Mouse (Mus musculus) left cerebral cortex, postnatal 4 days (tissue): ENCODE results near the gene Btbd35f17. TPM values are rescaled to one million over a fixed set of nuclear protein-coding genes. Genes with fewer than 3 reads are reported as not detected.
"Not testable (repeated sequence)": the region's sequence is repeated elsewhere in the genome, so short reads cannot be mapped to it uniquely, and the experiment has no call there.

Source experiments
- DNase-seq: peaks from one replicate; pipeline ENCODE4 v3.0.0-alpha.2; 2022
- intact Hi-C: fragments of 180-260 bp; cut with DNase I; formaldehyde crosslinking; loops from one replicate; pipeline ENCODE4 v1.15.1; 2025
- total RNA-seq, 2 experiments: library from RNA; stranded (reverse); gene quantifications; 2 replicates each; pipeline ENCODE4 v1.2.3; 2021

The Btbd35f17 gene
- total RNA-seq, result not detected

DNA sequence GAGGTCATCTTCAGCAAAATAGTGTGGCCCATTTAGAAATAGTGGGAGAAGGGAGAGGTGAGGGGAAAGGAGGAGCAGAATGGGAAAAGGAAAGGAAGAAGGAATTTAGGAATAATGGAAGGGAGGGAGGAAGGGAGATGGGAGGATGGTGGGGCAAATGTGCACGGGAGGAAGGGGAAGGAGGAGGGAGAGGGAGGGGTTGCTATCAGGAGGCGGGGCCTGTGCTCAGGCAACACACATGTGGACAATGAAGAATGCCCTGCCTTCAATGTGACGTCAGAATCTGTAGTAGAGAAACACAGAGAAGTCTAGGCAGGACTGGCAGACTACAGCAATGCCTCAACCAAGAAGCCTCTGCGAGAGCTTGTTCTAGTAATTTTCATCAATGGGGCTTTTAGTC lies at the start of gene Btbd35f17:
Btbd35f17 (plus strand) TSS at position 301 of the 400 bp plus-strand sequence.
- DNase-seq, intact Hi-C loops: not testable (repeated sequence)

Other genes with a start within 250 kb of the Btbd35f17 start
- gene Btbd35f28, start 174.1 kb upstream of the Btbd35f17 start, total RNA-seq, result not detected
- not detected for gene Btbd35f20, start 79.4 kb upstream of the Btbd35f17 start, total RNA-seq